Mouse (Mus musculus): ENCODE measurements at regions not wholly inside any gene's neighbourhood (a gene's known extent, or its start where the extent isn't known, plus 50 kb on each side); places are given as distances from the start of the nearest gene placed in this dataset.

DNA sequence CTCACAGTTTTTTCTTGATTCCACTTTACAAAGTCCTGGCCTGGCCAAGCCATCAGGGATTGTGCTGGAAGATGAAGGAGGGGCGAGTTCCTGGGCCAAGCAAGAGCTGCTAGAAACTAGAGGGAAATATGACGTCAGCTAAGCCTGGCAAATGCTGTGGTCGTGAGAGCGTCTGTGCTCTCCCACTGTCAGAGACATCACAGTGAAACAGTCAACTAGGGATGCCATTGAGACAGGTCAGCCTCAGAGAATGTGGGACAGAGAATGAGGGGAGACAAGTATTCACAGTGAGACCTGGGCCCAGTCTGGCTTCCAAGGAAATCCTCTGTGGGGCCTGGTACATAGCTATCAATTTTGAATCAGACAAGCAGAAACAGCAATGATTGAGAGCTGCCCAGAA is 252.5 kb upstream of the Myt1l start:
- no peak for DNase-seq (ENCODE audit: extremely low read depth, low read depth, low spot score)

DNA sequence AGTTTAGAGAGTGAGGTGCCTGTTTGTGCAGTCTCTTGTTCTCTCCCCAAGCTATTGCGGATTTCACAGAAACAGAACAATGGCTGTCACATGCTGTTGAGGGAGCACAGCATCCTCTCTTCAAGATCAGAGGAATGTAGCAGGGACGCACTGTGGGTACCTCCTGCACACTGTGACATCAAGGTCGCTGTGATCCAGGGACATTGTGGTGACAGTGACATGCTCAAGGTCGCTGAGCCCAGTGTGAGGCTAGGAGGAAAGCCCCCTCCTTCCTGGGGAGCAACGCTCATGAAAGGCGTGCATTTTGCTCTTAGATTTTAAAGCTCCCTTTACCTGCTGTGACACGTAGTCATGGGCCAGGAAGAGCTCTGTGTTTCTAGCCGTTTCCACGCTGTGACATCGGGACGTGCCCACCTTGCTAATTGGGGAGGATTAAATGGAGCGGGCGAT is 248.5 kb upstream of the Myt1l start:
- no peak for DNase-seq (ENCODE audit: extremely low read depth, low read depth, low spot score)

DNA sequence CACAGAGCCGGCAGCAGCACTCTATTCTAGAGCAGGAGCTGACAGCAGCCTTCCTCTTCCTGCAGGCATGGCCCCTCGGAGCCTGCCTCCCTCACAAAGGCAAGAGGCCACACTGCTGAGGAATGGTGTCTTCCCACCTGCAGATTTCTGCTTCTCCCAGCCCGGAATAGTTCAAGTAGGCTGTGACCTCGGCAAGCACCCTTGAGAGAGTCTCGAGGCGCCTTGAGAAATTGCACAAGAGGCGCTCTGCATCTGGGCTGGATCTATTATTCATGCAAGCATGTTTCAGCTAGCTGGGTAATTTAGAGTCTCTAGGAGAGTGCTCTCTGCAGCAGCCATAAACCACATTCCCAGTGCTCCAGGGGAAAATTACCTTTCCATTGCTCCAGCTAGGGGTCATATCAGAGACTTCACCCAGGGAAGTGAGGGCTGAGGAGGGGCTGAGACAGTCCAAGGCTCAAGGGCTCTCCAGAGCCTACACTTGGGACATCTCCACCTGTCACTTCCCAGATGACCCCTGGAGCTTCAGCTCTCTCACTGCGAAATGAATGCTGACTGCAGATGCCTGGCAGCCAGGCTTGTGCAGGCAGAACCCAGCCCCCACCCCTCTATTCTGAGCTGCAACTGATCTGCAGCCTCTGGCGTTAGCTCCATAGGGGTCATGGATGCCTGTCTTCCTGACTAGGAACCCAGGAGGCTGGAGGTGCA is 247.9 kb upstream of the Myt1l start:
- no peak for DNase-seq (ENCODE audit: extremely low read depth, low read depth, low spot score)

DNA sequence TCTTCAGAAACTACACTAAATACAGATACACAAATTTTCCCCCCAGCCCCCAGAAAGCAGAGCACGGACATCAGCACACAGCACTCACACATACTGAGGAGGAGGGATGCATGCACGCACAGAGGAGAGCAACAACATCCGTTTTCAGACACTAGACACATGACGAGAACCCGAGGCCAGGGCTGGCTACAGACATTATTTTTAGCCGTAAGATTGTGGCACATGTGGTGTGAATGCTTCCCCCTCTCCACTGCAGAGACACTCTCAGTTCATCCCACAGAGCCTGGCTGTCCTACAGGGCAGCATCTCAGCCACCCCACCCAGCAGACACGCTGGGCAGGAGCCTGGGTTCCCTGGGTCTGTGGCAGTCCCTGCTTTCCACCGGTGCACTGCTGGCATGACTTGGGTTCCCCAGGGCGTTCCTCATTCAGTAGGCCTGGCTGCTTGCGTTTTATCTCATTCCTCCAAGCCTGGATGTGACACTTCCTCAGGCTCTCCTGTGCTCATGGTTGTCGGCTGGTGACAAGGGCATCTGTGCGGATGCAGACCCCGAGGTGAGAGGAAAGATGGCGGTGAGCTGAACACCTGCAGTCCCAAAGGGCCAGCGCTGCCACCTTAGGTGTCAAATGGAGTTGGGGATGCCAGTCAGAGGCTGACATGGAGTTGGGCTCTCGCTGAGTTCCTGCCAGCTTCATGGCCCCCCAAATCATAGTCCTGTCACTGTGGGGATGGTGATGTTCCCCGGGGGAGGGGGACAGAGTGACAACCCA is 247.1 kb upstream of the Myt1l start:
- DNase-seq (ENCODE audit: extremely low read depth, low read depth, low spot score), result no peak

DNA sequence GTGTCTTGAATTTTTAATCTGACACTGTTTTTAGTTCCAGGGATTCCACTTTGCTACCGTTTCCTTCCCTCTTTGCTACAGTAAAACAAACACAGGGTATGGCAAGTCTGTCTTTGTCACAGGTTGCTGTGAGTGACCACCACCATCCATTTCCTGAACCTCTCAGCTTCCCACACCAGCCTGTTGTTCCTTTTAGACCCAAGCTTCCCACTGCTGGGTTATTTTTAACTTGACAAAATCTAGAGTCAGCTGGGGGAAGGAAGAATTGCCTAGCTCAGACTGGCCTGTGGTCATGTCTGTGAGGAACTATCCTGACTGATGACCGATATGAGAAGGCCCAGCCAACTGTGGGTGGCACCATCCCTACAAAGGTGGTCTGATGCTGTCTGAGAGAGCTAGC is 239.4 kb upstream of the Myt1l start:
- no peak for DNase-seq (ENCODE audit: extremely low read depth, low read depth, low spot score)

DNA sequence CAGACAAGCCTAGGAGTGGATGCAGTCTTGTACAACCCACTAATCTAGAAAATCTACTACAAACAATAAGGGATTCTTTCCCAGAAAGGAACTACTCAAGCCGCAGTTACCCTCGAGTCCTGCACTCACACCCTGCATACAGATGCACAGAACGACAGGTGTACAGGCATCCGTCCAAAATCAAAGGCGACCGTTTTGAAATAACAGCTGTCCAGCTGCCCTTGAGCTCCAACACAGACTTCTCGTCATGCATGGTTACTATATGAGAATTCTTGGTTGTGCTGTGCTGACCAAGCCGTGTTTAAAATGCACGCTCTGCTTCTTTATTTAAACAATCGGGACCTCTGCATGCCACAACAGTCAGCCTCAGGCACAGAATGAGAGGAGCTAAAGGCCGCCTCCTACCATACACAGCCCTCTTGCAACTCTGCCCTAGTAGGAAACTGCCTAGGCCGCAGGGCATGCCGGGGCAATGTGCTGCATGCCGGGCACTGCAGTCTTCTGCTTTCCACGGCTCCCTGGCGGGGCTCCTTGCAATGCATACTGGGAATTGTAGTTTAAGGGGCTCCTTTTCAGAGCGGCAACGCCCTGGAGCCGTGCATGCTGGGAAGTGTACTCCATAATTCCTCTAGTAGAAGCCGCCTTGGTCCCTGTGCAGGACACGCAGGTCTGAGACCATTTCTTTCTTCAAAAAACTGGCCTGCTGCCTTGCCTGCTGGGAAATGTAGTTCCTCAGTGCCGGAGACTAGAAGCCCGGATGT is 237.4 kb upstream of the Myt1l start:
- peak; percentile 85 for DNase-seq (ENCODE audit: extremely low read depth, low read depth, low spot score)

DNA sequence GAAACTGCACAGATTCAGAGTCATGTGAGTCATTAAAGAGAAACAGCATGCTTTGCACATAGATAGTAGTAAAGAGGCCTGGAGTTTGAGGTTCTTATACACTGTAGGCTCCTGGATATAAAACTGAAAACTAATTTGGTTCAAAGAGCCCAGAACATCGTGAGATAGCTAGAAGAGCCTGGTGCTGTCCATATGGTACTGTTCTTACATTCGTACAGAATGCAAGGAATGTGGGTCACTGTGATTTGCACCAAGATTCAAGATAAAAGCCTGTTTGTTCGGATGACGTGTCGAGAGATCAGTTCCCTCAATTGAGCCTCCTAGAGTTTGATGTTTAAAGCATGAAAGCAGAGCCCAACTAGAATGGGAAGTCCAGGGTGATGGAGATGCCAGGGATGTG is 230.2 kb upstream of the Myt1l start:
- no peak for DNase-seq (ENCODE audit: extremely low read depth, low read depth, low spot score)

DNA sequence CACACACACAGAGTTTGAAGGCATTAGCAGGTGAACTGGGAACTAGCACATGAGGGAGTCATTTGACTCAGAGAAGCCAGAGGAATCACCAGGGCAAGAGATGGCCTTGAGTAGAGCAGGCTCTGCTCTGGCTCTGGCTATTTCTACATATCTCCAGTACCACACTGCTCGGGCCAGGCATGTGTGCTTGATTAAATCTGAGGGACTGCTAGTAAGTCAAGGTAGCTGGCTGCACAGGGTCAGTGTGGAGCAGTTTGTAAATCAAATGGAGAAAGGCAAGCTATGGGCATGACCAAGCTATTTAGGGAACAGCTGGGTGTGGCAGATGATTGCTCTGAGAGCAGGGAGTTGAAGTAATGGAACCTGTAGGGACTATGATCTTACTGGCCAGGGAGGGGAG is 212.5 kb upstream of the Myt1l start:
- no peak for DNase-seq (ENCODE audit: extremely low read depth, low read depth, low spot score)

DNA sequence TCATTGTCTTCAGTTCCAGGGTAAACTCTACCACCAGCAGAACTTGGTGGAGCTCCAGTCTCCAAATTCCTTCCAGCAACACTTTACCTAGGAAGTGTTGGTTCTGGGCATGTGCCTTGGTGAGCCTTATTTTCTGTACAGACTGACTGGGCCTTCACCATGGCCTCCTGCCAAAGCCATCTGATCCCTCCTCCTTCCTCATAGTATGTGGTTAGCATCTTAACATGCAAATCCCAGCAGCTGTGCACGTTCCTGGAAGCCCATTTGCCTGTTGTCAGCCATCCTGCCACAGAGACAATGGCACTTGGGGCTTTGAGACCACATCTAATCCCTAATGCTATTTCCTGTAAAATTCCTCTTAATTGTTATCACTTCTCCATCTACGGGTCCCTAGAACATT is 206.7 kb upstream of the Myt1l start:
- DNase-seq (ENCODE audit: extremely low read depth, low read depth, low spot score), result no peak

DNA sequence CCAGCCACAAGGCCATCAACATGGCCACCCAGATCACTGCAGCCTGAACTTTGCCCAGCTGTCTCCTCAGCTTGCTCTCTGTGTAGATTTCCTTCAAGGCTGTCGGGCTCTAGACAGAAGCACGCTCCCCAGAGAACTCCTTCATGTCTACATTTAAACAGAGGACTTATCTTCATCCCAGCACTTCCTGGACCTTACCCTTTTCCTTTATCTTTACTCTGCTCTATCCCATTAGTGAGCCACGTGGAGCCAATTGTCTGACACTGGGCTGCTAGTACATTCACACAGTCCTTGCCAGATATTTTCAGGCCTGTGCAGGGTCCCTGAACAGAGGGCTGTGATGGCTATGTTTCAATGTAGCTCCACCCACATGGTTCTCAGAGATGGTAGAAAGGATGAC is 204.7 kb upstream of the Myt1l start:
- no peak for DNase-seq (ENCODE audit: extremely low read depth, low read depth, low spot score)

DNA sequence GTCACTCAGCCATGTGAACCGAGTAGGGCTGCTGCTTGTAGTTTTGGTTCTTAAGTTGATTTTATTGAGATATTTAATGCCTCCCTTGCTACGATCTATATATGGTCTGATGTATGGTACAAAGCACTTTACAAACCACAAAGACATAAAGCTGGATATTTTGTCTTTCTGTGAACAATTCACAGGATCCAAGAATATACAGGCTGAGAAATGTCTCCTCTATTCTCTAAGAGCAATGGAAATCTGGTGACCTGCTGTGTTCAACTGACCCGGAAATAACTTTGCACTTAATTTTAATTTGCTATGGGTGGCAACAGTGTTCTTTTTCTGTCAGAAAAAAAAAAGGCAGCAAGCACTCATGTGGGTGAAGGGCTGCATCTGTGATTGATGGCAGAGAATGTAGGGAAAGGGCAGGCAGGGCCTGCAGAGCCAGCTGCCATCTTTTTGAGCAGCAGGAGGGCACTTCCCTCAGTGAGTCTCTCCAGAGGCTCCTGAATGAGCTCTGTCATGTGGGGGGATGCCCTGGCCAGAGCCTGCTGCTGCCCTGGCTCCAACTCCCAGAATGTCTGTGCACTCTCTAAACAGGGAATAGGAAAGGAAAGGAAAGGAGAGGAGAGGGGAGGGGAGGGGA is 192.2 kb upstream of the Myt1l start:
- DNase-seq (ENCODE audit: extremely low read depth, low read depth, low spot score), result no peak

DNA sequence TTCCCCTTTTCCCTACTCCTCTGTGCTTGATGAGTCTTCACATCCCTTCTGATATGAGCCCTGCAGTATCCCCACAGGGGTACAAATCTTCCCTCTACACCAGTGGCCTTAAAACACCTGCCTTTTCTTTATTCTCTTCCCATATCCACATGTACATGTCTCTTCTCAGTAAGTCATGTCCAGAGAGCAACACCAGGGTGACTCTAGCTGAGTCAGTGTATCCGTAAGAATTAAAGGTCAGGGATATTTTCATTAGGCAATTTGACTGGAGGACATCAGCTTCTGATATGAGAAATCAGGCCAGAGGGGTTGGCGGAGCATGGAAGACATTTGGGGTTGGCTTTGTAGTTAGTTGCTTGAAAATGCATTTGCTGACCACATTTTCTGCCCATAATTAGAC is 190.8 kb upstream of the Myt1l start:
- no peak for DNase-seq (ENCODE audit: extremely low read depth, low read depth, low spot score)

DNA sequence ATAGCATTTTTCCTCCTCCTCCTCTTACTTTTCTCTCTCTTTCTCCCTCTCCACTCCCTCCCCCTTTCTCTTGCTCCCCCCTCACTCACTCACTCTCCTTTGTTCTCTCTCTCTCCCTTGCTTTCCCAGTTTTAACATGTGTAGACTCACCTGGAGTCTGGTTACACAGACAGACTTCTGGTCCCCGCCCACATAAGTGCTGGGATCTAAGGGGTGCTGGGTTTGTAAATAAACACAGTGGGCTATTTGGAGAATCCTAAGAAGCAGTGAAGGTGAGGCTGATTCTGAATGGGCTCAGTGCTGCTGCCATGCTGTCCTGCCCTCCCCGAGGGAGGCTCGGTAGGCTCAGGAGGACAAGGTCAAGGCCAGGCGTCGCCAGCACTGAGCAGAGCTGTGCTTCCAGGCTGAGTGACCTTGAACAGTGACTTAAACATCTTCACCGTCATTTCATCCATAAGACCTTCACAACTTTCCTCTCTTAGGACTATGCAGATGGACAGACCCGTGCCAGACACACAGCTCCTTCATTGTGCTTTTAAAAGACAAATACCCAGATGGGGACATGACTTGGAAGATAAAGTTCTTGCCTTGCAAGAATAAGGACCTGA is 186.7 kb upstream of the Myt1l start:
- DNase-seq (ENCODE audit: extremely low read depth, low read depth, low spot score), result no peak

DNA sequence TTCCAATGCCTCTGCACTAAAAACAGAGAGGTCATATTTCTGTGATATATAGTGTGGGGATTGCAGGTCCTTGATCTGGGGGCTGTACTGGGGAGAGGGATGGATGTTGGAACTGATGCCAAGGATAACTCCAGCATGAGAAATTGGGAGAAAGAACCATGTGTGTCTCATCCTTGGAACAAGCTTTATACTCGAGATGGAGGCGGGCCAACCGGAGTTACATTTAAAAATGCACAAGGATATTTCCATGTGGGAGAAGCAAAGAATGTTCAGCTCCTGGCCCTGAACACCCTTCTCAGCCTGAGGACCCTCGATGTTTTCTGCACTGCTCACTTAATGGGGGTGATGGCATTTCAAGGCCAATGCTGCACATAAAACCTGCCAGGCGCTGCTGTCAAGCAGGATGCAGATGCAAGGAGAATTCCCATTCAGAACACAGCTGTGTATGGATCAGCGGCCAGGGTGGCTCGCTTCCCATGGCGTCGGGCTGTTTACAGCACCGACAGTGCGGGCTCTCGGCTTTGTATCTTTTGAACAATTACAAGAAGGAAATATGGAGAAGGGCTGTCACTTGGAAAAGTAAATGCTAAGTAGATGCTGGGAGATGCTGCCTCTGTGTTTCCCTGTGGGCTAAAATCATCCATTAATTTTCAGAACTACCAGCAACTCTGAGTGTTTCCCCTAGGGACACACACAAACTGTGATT is 184.9 kb upstream of the Myt1l start:
- no peak for DNase-seq (ENCODE audit: extremely low read depth, low read depth, low spot score)

DNA sequence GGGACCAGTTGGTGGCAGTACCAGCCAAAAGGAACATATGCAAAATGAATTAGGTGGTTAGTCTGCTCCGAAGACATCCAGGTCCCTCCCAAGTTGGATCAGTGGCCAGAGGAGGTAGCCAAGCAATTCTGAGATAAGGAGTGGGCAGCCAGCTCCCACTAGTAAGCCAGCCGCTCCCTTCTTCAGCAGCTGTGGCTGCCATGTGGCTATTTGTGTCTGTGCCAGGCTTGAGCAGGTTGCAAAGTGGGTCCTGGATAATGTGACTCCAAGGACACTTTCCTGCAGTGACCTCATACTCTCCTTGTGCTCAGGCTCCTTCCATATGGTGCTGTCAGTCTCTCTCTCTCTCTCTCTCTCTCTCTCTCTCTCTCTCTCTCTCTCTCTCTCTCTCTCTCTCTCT is 179.5 kb upstream of the Myt1l start:
- no peak for DNase-seq (ENCODE audit: extremely low read depth, low read depth, low spot score)

DNA sequence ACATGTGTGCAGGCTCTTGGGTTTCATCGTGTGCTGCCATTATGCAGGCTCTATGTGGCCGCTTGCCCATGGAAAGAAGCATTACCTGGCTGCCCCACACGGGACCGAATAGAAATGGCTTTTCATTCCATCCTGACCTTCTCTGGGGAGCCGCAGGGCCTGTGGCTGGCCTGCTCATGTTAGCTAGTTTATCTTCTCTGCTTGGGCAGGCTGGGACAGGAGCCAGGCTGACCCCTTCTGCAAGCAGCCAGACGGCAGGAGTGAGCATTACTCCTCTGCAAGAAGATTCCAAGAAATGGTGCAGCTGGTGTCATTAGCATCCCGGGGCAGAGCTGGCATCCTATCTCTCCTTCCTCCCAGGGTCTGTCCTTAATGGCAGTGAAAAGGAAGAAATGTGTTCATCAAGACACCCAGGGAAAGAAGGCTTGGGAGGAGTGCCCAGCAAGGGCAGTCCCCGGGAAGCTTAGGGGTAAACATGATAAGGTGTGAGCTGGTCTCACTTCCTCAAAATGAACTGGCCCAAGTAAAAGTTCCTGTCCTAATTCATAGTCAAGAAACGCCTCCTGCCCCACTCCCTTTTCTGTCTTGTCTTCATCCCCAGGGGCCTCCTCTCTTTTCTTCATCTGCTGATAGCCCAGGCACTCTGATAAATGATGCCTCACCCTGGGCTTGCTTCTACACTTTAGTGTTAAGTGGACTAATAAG is 178.9 kb upstream of the Myt1l start:
- no peak for DNase-seq (ENCODE audit: extremely low read depth, low read depth, low spot score)

DNA sequence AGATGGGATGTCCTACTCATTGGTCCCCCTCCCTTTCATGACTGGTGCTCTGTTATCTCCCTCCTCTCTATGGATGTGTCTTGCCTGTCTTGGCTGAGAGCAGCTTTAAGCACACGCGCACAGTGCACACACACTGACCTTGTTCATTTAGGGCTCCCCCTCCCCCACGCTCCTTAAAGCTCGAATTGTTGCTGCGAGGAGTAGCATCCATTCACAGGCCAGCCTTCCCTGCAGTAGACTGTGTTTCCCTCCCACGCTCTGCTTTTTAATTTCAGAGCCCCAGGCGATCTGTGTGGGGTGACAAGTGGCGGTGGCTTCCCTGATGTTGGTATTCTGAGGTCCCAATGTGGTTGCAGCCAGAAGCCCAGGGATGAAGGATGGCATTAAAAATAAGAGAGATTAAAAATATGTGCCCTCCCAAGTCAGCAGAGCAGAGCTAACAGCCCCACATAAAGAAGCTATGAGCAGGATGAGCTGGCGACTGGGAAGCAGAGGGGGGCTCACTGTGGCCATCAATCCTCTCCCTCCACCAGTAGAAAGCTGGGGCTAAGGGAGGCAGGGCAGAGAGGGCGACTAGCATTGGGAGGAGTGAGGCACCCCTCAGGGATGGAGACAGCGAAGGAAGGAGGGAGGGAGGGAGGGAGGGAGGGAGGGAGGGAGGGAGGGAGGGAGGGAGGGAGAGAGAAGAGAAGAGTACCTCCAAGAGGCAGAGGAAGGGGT is 174.2 kb upstream of the Myt1l start:
- no peak for DNase-seq (ENCODE audit: extremely low read depth, low read depth, low spot score)

DNA sequence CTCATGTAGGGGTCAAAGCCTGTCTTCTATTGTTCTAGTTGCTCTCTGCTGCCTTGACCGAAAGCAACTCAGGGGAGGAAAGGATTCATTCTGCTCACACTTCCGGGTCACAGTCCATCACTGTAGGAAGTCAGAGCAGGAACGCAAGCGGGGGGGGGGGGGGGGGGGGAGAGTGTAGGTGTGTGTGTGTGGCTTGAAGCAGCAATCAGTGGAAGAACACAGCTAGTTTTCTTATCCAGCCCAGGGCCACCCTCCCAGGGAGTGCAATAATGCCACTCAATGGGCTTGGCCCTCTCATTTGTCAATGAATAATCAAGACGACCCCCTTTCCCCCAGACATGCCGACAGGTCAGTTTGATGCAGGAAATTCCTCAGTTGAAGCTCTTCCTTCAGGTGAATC is 173.4 kb upstream of the Myt1l start:
- no peak for DNase-seq (ENCODE audit: extremely low read depth, low read depth, low spot score)

DNA sequence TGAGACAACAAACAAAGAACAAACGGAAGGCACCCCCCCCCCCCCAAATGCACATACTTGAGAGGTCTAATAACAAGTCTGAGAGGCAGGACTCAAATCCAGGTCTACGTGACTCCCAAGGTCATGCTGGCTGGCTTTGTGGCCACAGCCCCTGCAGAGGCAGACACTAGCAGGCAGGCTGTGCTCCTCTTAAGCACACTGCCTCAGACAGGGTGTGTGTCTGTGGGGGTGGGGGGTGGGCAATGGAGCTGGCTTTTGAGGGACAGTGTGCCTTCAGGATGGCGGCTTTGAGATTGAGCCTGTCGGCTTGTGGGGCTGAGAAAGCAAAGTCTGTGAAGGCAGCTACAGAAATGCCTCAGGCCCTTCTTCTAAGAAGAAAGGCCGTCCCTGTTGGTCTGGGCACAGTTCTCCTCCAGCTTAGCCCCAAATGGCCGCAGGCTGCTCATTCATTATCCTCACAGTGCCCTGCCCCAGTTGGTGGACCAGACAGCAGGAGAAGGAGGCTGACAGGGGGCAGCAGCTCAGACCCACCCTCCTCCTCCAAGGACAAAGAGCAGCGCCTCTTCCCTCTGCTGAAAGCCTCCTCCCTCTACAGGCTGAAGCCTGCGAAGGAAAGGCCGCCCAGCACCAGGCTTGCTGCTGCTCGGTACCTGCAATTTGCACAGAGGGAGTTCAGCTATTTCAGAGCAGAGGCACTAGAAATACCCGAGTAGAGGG is 171.3 kb upstream of the Myt1l start:
- no peak for DNase-seq (ENCODE audit: extremely low read depth, low read depth, low spot score)

Data from fat pad, adult 2 months (tissue).